Mouse (Mus musculus) forebrain, embryonic 16.5 days (tissue): Measurements from ENCODE around the gene Tram2. TPM values are rescaled to one million over a fixed set of nuclear protein-coding genes. Genes with fewer than 3 reads are reported as not detected.
A peak's percentile ranks its signal among the peaks of the same experiment; 100 is the strongest.

Experiments used
- ATAC-seq: fragments of 200-750 bp; cut with Nextera tagmentation; 2 replicates; pipeline ENCODE4 v1.8.0; 2017; ENCODE audit warnings: mild to moderate bottlenecking, moderate library complexity
- H3K27ac ChIP-seq: fragments of 300-500 bp; sonication (generic); 2 replicates; pipeline ENCODE4 v1.5.1; 2014; ENCODE audit warnings: low read length, control low read depth
- H3K27me3 ChIP-seq: fragments of 300-500 bp; sonication (generic); replicated peaks from 2 replicates; pipeline ENCODE4 v1.6.1; 2014; ENCODE audit warnings: low read length; ENCODE audit not compliant: control insufficient read depth, insufficient read depth
- H3K36me3 ChIP-seq: fragments of 300-500 bp; sonication (generic); 2 replicates; pipeline ENCODE4 v1.6.1; 2014; ENCODE audit not compliant: control insufficient read depth, insufficient read depth
- H3K4me1 ChIP-seq: fragments of 300-500 bp; sonication (generic); replicated peaks from 2 replicates; pipeline ENCODE4 v1.6.1; 2014; ENCODE audit warnings: low read length; ENCODE audit not compliant: control insufficient read depth, insufficient read depth
- H3K4me2 ChIP-seq: fragments of 300-500 bp; sonication (generic); 2 replicates; pipeline ENCODE4 v1.6.1; 2014; ENCODE audit warnings: mild to moderate bottlenecking, low read length, control low read depth
- H3K4me3 ChIP-seq: fragments of 300-500 bp; sonication (generic); replicated peaks from 2 replicates; pipeline ENCODE4 v1.5.1; 2014; ENCODE audit warnings: mild to moderate bottlenecking, low read length, control low read depth
- H3K9ac ChIP-seq: fragments of 300-500 bp; sonication (generic); replicated peaks from 2 replicates; pipeline ENCODE4 v1.6.1; 2014; ENCODE audit warnings: low read depth, low read length, control low read depth
- H3K9me3 ChIP-seq: fragments of 300-500 bp; sonication (generic); 2 replicates; pipeline ENCODE4 v1.6.1; 2016; ENCODE audit warnings: low read length; ENCODE audit not compliant: control insufficient read depth
- WGBS: fragments of 180-500 bp; shearing (Covaris S2); extraction: QIAGEN DNeasy Blood & Tissue Kit; methylation state at CpG from one replicate; pipeline ENCODE4 v1.1.7; 2014; 5-methylcytosine and 5-hydroxymethylcytosine counted together
- polyA plus RNA-seq: library from polyadenylated mRNA; unstranded; fragments of >200 nt; fragmentation: Nextera tagmentation; extraction: Ambion mirVana; gene quantifications from 2 replicates; pipeline ENCODE4 v1.2.1, GENCODE M21; 2015

Tram2 gene
- polyA plus RNA-seq, 1 experiment from 2014 or later: 2.0 TPM

- no peaks in the 10 kb centered on the region for H3K36me3 ChIP-seq
- H3K4me3 ChIP-seq: no peak overlapping the region
- no peak overlapping the region for H3K4me2 ChIP-seq
- no peak overlapping the region for H3K27ac ChIP-seq
- no peak overlapping the region for H3K9ac ChIP-seq
- H3K4me1 ChIP-seq: no peaks in the 10 kb centered on the region
- no peak for ATAC-seq
- no peaks in the 10 kb centered on the region for H3K27me3 ChIP-seq
- H3K9me3 ChIP-seq: no peaks in the 10 kb centered on the region
- 85% methylated on average over 5 of the region's 5 CpGs for WGBS
These were observed 7.3 kb upstream of the Tram2 start for GRCm38 (mm10) chr1:21086291-21086690.

GRCm38 (mm10) chr1:21084661-21085060, 5.6 kb upstream of the Tram2 start:
- Histone ChIP-seq H3K4me1 (no peaks in the 10 kb centered on the region), H3K27me3 (no peaks in the 10 kb centered on the region), H3K4me3 (no peak overlapping the region), H3K36me3 (no peaks in the 10 kb centered on the region), H3K9ac (no peak overlapping the region), H3K4me2 (no peak overlapping the region), H3K9me3 (no peaks in the 10 kb centered on the region), H3K27ac (no peak overlapping the region)
- WGBS: 55% methylated on average over 2 of the region's 2 CpGs
- ATAC-seq: no peak

GRCm38 (mm10) chr1:21080362-21080761, 1.3 kb upstream of the Tram2 start:
- Histone ChIP-seq H3K36me3 (no peaks in the 10 kb centered on the region), H3K4me1 (peaks cover 8% of the 10 kb centered on the region), H3K9ac (no peak overlapping the region), H3K9me3 (no peaks in the 10 kb centered on the region), H3K4me2 (no peak overlapping the region), H3K27me3 (no peaks in the 10 kb centered on the region; the same call in 1 of the 2 replicates), H3K4me3 (no peak overlapping the region), H3K27ac (no peak overlapping the region)
- WGBS: 94% methylated on average over 12 of the region's 12 CpGs
- no peak for ATAC-seq

GRCm38 (mm10) chr1:21078481-21079214, 381 bp downstream of the Tram2 start:
- H3K36me3 ChIP-seq: no peaks in the 10 kb centered on the region
- peak overlapping the region; percentile 77 for H3K9ac ChIP-seq
- peaks cover 18% of the 10 kb centered on the region for H3K4me1 ChIP-seq
- H3K9me3 ChIP-seq: no peaks in the 10 kb centered on the region
- ATAC-seq: peak; percentile 50
- no peak overlapping the region for H3K27ac ChIP-seq
- 1% methylated on average over 36 of the region's 36 CpGs for WGBS
- peak overlapping the region; percentile 63 for H3K4me3 ChIP-seq
- H3K4me2 ChIP-seq: peak overlapping the region; percentile 73
- H3K27me3 ChIP-seq: no peaks in the 10 kb centered on the region; the same call in 1 of the 2 replicates

- H3K4me3 ChIP-seq: no peak overlapping the region
- WGBS: 68% methylated on average over 7 of the region's 7 CpGs
- no peak for ATAC-seq
- peak overlapping the region; percentile 73 for H3K4me2 ChIP-seq
- no peak overlapping the region for H3K9ac ChIP-seq
- no peaks in the 10 kb centered on the region for H3K36me3 ChIP-seq
- H3K27ac ChIP-seq: no peak overlapping the region
- no peaks in the 10 kb centered on the region; the same call in 1 of the 2 replicates for H3K27me3 ChIP-seq
- no peaks in the 10 kb centered on the region for H3K9me3 ChIP-seq
- H3K4me1 ChIP-seq: peaks cover 18% of the 10 kb centered on the region
These were observed 1.4 kb downstream of the Tram2 start for GRCm38 (mm10) chr1:21077619-21078018.

GRCm38 (mm10) chr1:21077191-21077590, 1.8 kb downstream of the Tram2 start:
- H3K27me3 ChIP-seq: no peaks in the 10 kb centered on the region; the same call in 1 of the 2 replicates
- no peak overlapping the region for H3K4me3 ChIP-seq
- no peak overlapping the region for H3K9ac ChIP-seq
- peak overlapping the region; percentile 25; the same call in 1 of the 2 replicates for H3K4me2 ChIP-seq
- H3K36me3 ChIP-seq: no peaks in the 10 kb centered on the region
- WGBS: 48% methylated on average over 5 of the region's 5 CpGs
- H3K9me3 ChIP-seq: no peaks in the 10 kb centered on the region
- no peak for ATAC-seq
- H3K27ac ChIP-seq: no peak overlapping the region
- H3K4me1 ChIP-seq: peaks cover 18% of the 10 kb centered on the region

- WGBS: 16% methylated on average over 6 of the region's 6 CpGs
- H3K4me1 ChIP-seq: peaks cover 18% of the 10 kb centered on the region
- no peak for ATAC-seq
- no peaks in the 10 kb centered on the region; the same call in 1 of the 2 replicates for H3K27me3 ChIP-seq
- H3K9me3 ChIP-seq: no peaks in the 10 kb centered on the region
- H3K36me3 ChIP-seq: no peaks in the 10 kb centered on the region
- no peak overlapping the region for H3K4me2 ChIP-seq
- H3K9ac ChIP-seq: no peak overlapping the region
- no peak overlapping the region for H3K27ac ChIP-seq
- no peak overlapping the region for H3K4me3 ChIP-seq
These were observed 3.0 kb downstream of the Tram2 start for GRCm38 (mm10) chr1:21075986-21076495.

GRCm38 (mm10) chr1:21074231-21074630, 4.8 kb downstream of the Tram2 start:
- H3K27me3 ChIP-seq: no peaks in the 10 kb centered on the region; the same call in 1 of the 2 replicates
- H3K4me2 ChIP-seq: no peak overlapping the region
- H3K9me3 ChIP-seq: no peaks in the 10 kb centered on the region
- H3K9ac ChIP-seq: no peak overlapping the region
- H3K4me1 ChIP-seq: peaks cover 18% of the 10 kb centered on the region
- 29% methylated on average over 5 of the region's 5 CpGs for WGBS
- ATAC-seq: peak; percentile 29; the same call in 1 of the 2 replicates
- H3K4me3 ChIP-seq: no peak overlapping the region
- no peak overlapping the region for H3K27ac ChIP-seq
- no peaks in the 10 kb centered on the region for H3K36me3 ChIP-seq

- 92% methylated on average over 12 of the region's 12 CpGs for WGBS
- Histone ChIP-seq H3K4me1 (peaks cover 11% of the 10 kb centered on the region), H3K4me2 (no peak overlapping the region), H3K9ac (no peak overlapping the region), H3K36me3 (no peaks in the 10 kb centered on the region), H3K27ac (no peak overlapping the region), H3K9me3 (no peaks in the 10 kb centered on the region), H3K27me3 (no peaks in the 10 kb centered on the region; the same call in 1 of the 2 replicates), H3K4me3 (no peak overlapping the region)
- no peak for ATAC-seq
These were observed 6.1 kb downstream of the Tram2 start for GRCm38 (mm10) chr1:21072875-21073444.
